Mouse (Mus musculus): ENCODE data around the gene Rdh16f1. TPM values are rescaled to one million over a fixed set of nuclear protein-coding genes. Genes with fewer than 3 reads are reported as not detected.

Gene Rdh16f1
- polyA plus RNA-seq, 1 experiment from 2014 or later: 0.18 TPM

GRCm38 (mm10) chr10:127840776-127841175 is 81.2 kb downstream of the Rdh16f1 start:
- H3K9ac ChIP-seq: no peak overlapping the region
- H3K4me1 ChIP-seq: no peaks in the 10 kb centered on the region
- no peaks in the 10 kb centered on the region for H3K27me3 ChIP-seq (replicated peaks)
- no peak for ATAC-seq
- H3K4me3 ChIP-seq: no peak overlapping the region
- H3K36me3 ChIP-seq: no peaks in the 10 kb centered on the region
- H3K4me2 ChIP-seq: no peak overlapping the region
- no peak overlapping the region for H3K27ac ChIP-seq
- H3K9me3 ChIP-seq (replicated peaks): no peaks in the 10 kb centered on the region
- 42% methylated on average over 2 of the region's 2 CpGs for WGBS (ENCODE audit: insufficient replicate concordance)

Other genes starting within 250 kb of the Rdh16f1 start
- 12.9 and 14.8 TPM in 2 replicates for gene Ndufa4l2, start 244.8 kb upstream of the Rdh16f1 start, polyA plus RNA-seq (2016; fragmentation: Nextera tagmentation; extraction: Ambion mirVana)
- gene Shmt2, start 237.3 kb upstream of the Rdh16f1 start, polyA plus RNA-seq (2016; fragmentation: Nextera tagmentation; extraction: Ambion mirVana): 181 and 185 TPM in 2 replicates
- gene Nxph4, start 225.2 kb upstream of the Rdh16f1 start, polyA plus RNA-seq (2016; fragmentation: Nextera tagmentation; extraction: Ambion mirVana): 0.10 and 0.23 TPM in 2 replicates
- 22.8 and 26.5 TPM in 2 replicates for gene Lrp1, start 138.6 kb upstream of the Rdh16f1 start, polyA plus RNA-seq (2016; fragmentation: Nextera tagmentation; extraction: Ambion mirVana)
- 19.2 and 19.4 TPM in 2 replicates for gene Stat6, start 116.8 kb upstream of the Rdh16f1 start, polyA plus RNA-seq (2016; fragmentation: Nextera tagmentation; extraction: Ambion mirVana)
- gene Nemp1, start 92.9 kb upstream of the Rdh16f1 start, polyA plus RNA-seq (2016; fragmentation: Nextera tagmentation; extraction: Ambion mirVana): 7.0 and 8.0 TPM in 2 replicates
- 2.6 and 3.4 TPM in 2 replicates for gene Nab2, start 91.2 kb upstream of the Rdh16f1 start, polyA plus RNA-seq (2016; fragmentation: Nextera tagmentation; extraction: Ambion mirVana)
- 0.06 and 0.13 TPM in 2 replicates for gene Myo1a, start 54.6 kb upstream of the Rdh16f1 start, polyA plus RNA-seq (2016; fragmentation: Nextera tagmentation; extraction: Ambion mirVana)
- 8.6 and 14.1 TPM in 2 replicates for gene Tac2, start 35.3 kb upstream of the Rdh16f1 start, polyA plus RNA-seq (2016; fragmentation: Nextera tagmentation; extraction: Ambion mirVana)
- gene Zbtb39, start 20.2 kb upstream of the Rdh16f1 start, polyA plus RNA-seq (2016; fragmentation: Nextera tagmentation; extraction: Ambion mirVana): 1.3 and 1.4 TPM in 2 replicates
- 10.3 and 11.2 TPM in 2 replicates for gene Gpr182, start 8.1 kb upstream of the Rdh16f1 start, polyA plus RNA-seq (2016; fragmentation: Nextera tagmentation; extraction: Ambion mirVana)
- 0.22 and 0.30 TPM in 2 replicates for gene Rdh1, start 66 bp upstream of the Rdh16f1 start, polyA plus RNA-seq (2016; fragmentation: Nextera tagmentation; extraction: Ambion mirVana)
- gene Rdh9, start 16.6 kb downstream of the Rdh16f1 start, polyA plus RNA-seq (2016; fragmentation: Nextera tagmentation; extraction: Ambion mirVana): not detected in 2 replicates
- gene Rdh16, start 41.4 kb downstream of the Rdh16f1 start, polyA plus RNA-seq (2016; fragmentation: Nextera tagmentation; extraction: Ambion mirVana): not detected in 2 replicates
- not detected in 2 replicates for gene Rdh19, start 90.1 kb downstream of the Rdh16f1 start, polyA plus RNA-seq (2016; fragmentation: Nextera tagmentation; extraction: Ambion mirVana)
- not detected in 2 replicates for gene Rdh16f2, start 106.7 kb downstream of the Rdh16f1 start, polyA plus RNA-seq (2016; fragmentation: Nextera tagmentation; extraction: Ambion mirVana)
- gene Rdh7, start 129.0 kb downstream of the Rdh16f1 start, polyA plus RNA-seq (2016; fragmentation: Nextera tagmentation; extraction: Ambion mirVana): 0.07 TPM in 1 of 2 replicates, not detected in the other
- gene Sdr9c7, start 138.7 kb downstream of the Rdh16f1 start, polyA plus RNA-seq (2016; fragmentation: Nextera tagmentation; extraction: Ambion mirVana): not detected in 2 replicates
- 0.17 TPM in 1 of 2 replicates, not detected in the other for gene Hsd17b6, start 247.8 kb downstream of the Rdh16f1 start, polyA plus RNA-seq (2016; fragmentation: Nextera tagmentation; extraction: Ambion mirVana)

All from liver, embryonic 12.5 days (tissue).